Mouse (Mus musculus): ENCODE data around the gene Elp4.

DNA sequence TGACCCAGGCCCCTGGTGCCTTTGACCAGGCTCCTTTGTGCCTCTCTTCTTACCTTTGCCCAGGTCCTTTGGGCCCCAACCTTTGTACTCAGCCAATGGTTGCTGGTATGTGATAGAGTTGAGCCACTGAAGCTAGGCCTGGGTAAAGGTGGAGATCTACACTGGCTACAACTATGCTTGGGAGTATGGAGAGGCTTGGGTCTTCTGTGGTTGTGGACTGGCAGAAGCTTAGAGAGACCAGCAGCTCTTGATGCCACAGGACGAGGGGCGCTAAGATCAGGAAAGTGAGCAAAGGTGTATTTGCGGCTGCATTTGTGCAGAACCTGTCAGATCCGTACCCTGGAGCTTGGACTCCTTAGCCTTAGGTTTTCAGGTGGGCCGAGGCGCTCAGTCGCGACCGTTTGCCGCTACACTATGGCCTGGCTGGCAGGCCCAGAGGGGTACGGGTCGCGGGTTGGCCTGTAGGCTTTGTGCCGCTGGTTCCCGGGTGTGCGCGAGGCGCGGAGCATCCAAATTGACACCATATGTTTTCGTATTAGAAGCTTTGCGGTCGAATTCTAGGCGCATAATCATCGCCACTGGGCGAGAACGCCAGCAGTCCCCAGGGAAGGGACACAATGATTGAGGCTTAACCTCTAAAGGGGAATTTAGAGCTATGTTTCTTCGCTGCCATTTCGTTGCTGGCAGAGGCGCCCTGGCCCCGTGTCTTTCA is 223.2 kb downstream of the Elp4 start:
- TF ChIP-seq MAX (IDR thresholded peaks at IDR 0.05) (no peak), USF1 (IDR thresholded peaks at IDR 0.05; ENCODE audit: low read depth) (no peak), CTCF (IDR thresholded peaks at IDR 0.05; ENCODE audit: control insufficient read depth, insufficient read depth, insufficient read length) (no peak), MYOG (IDR thresholded peaks at IDR 0.05; ENCODE audit: control insufficient read depth, extremely low read depth, insufficient read length) (no peak), MYOD1 (IDR thresholded peaks at IDR 0.05; ENCODE audit: control insufficient read depth, insufficient read length, low read depth) (no peak), CEBPB (IDR thresholded peaks at IDR 0.05; ENCODE audit: low read depth) (no peak), FOSL1 (IDR thresholded peaks at IDR 0.05; ENCODE audit: insufficient read depth, low read length, poor library complexity, severe bottlenecking) (no peak)
